Mouse (Mus musculus) hematopoietic stem cell, adult 5-6 weeks (primary cell): ENCODE measurements at regions not wholly inside any gene's neighbourhood (a gene's known extent, or its start where the extent isn't known, plus 50 kb on each side); places are given as distances from the start of the nearest gene placed in this dataset.

Experiments
- ATAC-seq, 2 experiments: fragments of 125-278 bp in 1 of 2; replicated peaks in 1 of 2; 2 replicates each; pipeline ENCODE4 v1.8.0; 2016 to 2017; ENCODE audit warnings: inconsistent platforms in 2 of 2, mild to moderate bottlenecking in 2 of 2, moderate number of reproducible peaks in 2 of 2, low read depth in 1 of 2, moderate TSS enrichment in 1 of 2; ENCODE audit not compliant: low FRiP score in 2 of 2, poor library complexity in 2 of 2, severe bottlenecking in 2 of 2, insufficient read depth in 1 of 2, low TSS enrichment in 1 of 2

- no peak for ATAC-seq
Observed at GRCm38 (mm10) chr2:159072997-159073690, 278.5 kb downstream of the Dhx35 start.

GRCm38 (mm10) chr2:159079836-159080235 lies 285.2 kb downstream of the Dhx35 start:
- ATAC-seq, result no peak

- ATAC-seq, result no peak
Observed at GRCm38 (mm10) chr2:159080784-159081544, 286.4 kb downstream of the Dhx35 start.

GRCm38 (mm10) chr2:159086836-159087235 lies 292.2 kb downstream of the Dhx35 start:
- ATAC-seq, result no peak

GRCm38 (mm10) chr2:159088196-159088595 lies 293.6 kb downstream of the Dhx35 start:
- ATAC-seq, result no peak

GRCm38 (mm10) chr2:159096667-159097066 lies 302.1 kb downstream of the Dhx35 start:
- ATAC-seq, result no peak

- ATAC-seq, result no peak
Observed at GRCm38 (mm10) chr2:159134042-159134441, 339.4 kb downstream of the Dhx35 start.

GRCm38 (mm10) chr2:159138603-159139002 lies 344.0 kb downstream of the Dhx35 start:
- ATAC-seq, result no peak

- ATAC-seq, result no peak
Observed at GRCm38 (mm10) chr2:159145980-159146379, 351.4 kb downstream of the Dhx35 start.

GRCm38 (mm10) chr2:159163985-159164384 lies 369.4 kb downstream of the Dhx35 start:
- peak in 1 of 2 experiments; percentile 62; a peak in 1 of 4 replicates for ATAC-seq

- no peak for ATAC-seq
Observed at GRCm38 (mm10) chr2:159168553-159169064, 374.0 kb downstream of the Dhx35 start.

DNA sequence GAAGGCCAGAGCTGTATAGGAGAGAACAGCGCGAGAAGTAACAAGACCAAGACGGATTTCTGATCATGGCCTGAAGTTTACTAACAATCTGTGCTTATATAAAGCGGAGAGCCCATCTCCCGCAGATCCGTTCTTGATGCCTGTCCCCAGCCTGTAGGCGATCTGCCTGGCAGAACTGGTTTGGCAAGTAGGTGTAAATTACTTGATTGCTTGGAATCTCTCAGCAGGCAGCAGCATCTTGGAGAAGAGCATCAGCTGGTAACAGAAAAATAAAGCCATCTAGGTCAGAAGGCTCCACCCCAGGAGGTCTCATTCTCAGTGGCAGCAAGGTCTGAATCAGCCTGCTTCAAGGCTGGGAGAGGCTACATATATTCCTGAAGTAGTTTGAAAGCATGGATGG lies 401.5 kb downstream of the Dhx35 start:
- no peak for ATAC-seq

DNA sequence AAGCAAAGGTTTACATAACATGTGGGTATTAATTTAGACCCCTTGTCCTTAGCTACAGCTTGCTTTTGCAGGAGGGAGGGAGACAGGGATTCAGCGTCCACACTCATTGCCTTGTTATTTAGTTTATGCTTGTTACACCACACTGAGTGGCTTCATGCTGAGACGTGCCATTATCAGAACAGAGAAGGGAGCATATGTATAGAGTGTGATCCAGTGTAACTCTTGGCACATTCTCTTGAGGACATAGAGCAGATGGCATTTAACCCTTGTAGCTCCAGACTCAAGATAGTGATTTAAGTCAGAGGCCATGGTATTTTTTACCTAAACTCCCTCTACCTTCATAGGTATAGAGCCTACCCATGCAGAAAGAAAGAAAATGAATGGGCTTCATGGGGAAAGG lies 437.7 kb downstream of the Dhx35 start:
- no peak for ATAC-seq

- no peak for ATAC-seq
Observed at GRCm38 (mm10) chr2:159235000-159235399, 440.4 kb downstream of the Dhx35 start.

DNA sequence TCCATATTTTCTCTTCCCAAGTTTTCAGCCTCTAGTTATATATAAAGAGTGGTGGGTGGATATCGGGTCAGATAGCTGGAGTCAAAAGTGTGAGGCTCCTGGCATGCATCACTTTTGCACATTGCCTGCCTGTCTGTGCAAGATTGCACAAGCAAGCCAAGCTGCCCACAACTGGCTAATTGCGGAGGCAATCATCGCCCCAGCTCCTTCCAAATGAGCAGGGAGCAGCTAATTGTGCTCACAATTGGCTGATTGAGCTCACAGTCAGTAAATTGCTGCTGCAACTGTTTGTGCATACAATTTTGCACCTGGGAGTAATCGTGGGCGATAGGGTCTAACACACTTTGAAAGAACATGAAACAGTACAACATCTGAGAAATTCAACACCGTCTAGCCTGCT lies 455.5 kb downstream of the Dhx35 start:
- no peak for ATAC-seq

DNA sequence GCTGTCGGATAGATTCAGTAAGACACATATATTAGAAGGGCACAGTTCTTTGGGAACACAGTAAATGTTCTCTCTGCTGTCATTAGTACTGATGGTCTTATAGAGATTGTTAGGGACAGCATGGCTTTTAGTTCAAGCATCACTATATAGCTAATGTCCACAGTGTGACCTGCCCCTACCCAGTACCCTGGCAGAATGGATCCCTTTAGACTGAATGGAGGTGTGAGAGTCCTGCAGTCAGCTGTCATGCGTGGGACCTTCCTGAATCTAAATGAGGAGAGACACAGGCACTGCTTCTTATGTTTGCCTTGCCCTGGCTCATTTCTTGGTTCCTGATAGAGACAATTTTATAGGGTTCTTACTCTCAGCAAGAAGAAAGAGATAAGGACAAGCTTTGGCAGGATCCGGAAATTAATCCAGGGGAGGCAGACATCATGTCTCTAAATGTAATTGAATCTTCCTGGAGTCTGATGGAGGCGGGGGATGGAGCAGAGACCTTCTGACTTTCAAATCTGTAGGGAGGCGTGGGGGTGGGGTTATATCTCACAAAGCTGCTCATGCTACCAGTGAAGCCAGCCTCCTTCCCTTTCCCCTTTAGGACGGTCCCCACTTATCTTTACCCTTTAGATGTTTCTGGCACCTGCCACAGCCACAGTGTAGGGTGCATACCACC lies 456.5 kb downstream of the Dhx35 start:
- ATAC-seq, result no peak

DNA sequence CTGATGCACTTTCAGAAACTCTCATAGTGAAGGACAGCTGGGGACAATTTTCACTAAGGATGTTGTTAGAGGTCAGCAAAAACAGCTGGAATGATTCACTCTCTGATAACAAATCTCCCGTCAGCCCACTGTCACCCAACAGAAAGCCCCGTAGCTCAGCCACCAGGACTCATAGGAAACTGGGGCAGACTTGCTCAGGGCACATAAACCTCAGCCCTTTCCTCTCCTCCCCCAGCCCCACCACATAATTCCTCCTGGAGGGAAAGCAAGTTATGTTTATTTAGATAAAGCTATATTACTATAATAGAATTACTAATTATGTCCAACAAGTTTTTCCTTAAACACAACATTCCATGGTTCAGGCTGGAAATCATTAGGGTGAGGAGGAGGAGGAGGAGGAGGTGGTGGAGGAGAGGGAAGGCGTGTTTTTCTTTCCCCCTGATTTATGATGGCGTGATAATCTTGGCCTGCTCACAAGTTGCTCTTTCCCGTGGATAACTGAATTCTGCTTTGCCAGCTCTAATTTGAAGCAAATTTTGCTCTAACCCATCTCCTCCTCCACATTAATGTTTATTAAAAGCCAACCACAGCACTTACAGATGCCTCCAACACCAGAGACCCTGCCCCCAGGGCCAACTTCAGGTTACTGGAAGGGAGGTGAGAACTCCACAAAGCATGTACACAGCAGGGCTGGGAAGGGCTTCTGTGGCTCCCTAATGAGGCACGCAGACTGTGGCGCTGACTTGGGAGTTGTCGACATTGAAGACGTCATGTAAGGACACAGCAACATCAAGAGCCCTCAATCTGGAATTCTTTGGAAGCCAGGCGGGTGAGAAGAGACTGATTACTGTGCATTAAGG lies 475.8 kb downstream of the Dhx35 start:
- ATAC-seq, result no peak
